Mouse (Mus musculus): ENCODE data around the gene Hivep3.

The Hivep3 gene

DNA sequence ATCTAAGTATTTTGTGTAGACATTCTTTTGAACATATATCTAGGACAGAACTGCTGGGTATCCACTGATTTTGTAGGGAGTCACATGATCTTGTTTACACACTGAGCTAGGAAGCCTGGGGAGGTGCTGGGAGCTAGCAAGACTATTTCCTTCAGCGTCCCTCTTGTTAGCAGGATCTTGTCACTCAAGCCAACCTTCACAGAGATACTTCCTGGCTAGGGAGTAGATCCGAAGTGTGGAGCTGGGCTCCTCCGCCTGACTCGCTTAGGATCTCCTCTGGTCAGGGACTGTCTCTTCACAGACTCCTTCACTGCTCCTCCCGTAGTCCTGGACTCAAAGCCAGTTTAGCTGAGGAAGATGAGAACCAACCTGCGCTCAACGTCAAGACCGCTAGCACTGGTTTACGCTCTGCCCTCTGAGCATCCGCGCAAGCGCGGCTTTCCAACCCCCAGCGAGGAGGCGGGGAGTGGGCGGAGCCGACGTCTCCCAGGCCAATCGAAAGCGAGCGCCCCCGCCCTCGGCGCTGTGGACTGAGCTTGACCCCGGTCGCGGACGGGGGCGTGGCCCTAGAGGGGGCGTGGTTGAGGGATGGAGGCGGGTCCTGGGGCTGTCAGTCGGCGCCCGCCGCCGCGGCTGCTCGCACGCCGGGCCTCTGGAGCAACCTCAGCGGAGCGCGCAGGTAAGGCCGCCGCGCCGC lies at the start of gene Hivep3:
Gene Hivep3 (plus strand): TSS at position 601 of the 697 bp plus-strand sequence.
- in situ Hi-C loops (cut with MboI, MseI): no loop called here

GRCm38 (mm10) chr4:119685746-119686145 lies 47.8 kb upstream of the Hivep3 start:
- in situ Hi-C loops (cut with MboI, MseI): no loop called here

DNA sequence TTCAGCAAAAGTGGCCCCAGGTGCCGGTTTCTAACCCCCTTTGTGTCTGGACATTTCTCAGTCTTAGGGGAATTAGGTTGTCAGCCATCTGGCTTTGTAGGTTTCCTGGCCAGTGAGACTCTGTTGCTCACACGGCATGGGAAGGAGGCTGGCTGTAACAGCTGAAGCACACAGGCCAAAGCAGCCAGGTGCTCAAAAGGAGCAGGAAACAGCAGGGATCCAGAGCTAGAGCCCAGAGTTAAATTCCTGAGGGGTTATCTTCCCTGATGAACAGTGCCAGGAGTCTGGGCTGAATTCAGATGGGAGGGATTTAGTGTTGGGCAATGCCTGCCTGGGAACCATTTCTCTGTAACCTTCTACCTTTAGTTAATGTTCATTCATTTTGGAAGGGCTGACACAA lies 35.2 kb upstream of the Hivep3 start:
- in situ Hi-C loops (cut with MboI, MseI): no loop called here

DNA sequence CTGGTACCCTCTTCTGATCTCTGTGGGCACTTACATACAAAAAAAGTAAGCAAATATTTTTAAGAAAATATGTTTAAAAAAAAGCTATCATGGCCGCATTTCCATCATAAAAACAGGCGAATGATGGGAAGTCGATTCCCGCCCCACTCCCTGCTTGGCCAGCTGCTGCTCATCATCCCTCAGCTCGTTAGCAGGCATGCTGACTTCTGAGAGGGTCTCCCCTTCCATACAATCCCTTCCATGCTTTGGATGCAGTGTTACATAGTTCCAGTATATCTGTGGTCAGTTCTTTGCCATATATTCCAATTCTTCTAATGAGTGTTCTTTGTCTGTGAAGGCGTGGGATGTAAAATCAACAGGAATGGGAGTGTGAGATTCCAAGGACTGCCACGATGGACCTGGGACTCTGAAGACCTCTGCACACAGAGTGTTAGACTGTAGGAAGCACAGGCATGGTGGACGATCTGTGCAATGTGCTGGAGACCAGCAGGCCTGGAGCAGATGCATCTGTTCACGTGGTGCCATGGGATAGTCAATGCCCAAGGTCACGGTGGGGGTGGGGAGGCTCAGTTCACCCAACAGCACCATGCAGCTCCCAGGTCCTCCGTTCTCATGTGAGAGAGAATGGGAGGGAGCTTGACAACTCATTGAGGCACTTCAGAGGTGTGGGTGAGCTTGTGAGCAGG lies 32.2 kb upstream of the Hivep3 start:
- in situ Hi-C loops (cut with MboI, MseI): no loop called here

DNA sequence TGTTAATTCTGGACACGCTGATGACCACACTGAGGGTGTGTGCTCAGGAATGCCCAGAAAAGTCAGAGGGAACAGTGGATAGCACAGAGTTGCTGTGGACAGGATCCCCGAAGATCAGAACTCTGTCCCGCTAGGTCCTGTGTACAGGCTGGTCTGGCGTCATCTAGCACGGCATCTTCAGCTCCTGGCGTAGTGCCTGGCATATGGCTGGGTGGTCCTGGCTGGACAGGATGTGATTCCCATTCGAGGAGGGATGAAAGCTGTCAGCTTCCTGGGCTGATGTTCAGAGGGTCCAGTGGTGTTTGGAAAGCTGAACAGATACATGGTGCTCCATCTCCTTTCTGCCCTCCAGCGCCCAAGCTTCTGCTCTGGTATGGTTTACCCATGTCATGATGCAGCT lies 29.6 kb upstream of the Hivep3 start:
- in situ Hi-C loops (cut with MboI, MseI): no loop called here

DNA sequence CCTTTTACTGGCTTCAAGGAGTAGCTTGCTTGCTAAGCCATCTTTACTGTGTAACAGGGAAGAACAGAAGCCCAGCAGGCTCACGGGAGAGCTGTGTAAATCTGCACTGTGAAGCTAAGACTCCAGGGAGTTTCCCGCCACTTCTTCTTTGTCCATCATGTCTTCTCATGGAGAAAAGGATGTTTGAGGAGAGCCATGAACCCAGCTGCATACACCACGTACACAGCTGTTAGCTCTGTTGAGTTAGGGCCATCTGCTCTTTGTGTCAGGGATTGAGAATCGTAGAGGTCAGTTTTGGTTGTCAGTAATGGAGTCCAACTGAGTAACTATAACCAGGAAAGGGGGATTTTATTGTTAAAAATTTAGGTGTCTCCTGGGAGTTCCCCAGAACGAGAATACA lies 26.3 kb upstream of the Hivep3 start:
- in situ Hi-C loops (cut with MboI, MseI): no loop called here

DNA sequence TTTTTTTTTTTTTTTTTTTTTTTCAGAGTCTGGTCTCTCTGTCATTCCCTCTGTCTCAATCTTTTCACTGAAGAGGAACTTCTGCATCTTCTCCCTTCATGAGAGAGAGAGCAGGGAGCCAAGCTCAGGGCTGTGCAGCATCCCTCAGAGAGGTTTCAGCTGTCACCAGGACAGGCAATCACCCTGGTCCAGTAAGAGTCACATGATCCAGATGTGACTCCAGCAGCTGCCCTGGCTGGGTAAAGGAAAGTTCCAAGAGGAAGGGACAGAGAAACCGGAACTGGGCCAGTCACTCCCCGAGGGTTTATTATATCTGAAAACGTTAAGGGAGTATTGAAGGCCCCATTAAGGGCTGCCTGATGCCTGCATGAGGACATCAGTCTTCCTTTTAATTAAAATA lies 25.8 kb upstream of the Hivep3 start:
- in situ Hi-C loops (cut with MboI, MseI): no loop called here

DNA sequence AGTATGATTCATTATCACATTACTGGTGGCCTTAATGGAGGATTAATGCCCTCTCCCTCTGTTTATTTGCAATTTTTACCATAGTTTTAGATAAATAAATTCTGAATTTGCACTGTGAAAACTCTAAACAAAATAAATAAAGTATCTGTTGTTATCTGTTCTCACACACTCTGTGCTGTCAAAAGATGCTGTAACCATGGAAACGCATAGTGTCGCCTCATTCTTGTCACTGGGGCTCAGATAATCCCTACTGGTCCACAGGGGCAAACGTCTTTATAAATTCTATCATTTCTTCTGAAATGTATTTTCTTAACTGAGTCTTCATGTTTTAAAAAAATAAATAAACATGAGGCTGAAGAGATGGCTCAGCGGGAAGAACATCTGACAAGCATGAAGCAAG lies 23.4 kb upstream of the Hivep3 start:
- in situ Hi-C loops (cut with MboI, MseI): no loop called here

- in situ Hi-C loops (cut with MboI, MseI): no loop called here
Observed at GRCm38 (mm10) chr4:119717443-119717842, 16.1 kb upstream of the Hivep3 start.

- in situ Hi-C loops (cut with MboI, MseI): no loop called here
Observed at GRCm38 (mm10) chr4:119721531-119721930, 12.1 kb upstream of the Hivep3 start.

DNA sequence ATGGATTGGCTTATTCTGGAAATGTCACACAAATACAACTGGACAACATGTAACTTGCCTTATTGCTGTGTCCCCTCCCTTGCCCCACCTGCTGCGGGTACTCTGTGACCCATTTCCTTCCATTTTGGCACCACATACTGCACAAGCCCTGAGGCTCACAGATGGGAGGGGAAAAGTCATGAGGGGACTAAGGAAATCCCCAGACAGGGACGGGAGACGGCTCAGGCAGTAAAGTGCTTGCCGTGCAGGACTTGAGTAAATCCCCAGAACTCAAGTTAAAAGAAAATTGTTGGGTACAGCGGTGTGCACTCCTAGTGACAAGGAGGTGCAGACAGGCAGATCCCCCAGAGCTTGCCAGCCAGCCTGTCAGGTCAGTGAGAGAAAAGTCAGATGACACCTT lies 7.5 kb upstream of the Hivep3 start:
- in situ Hi-C loops (cut with MboI, MseI): loop anchor here (5.0 kb wide), 1 partner anchor 81 kb away; no protein-coding TSS in a partner anchor

- in situ Hi-C loops (cut with MboI, MseI): loop anchor here (5.0 kb wide), 1 partner anchor 79 kb away; no protein-coding TSS in a partner anchor
Observed at GRCm38 (mm10) chr4:119727871-119728270, 5.7 kb upstream of the Hivep3 start.

DNA sequence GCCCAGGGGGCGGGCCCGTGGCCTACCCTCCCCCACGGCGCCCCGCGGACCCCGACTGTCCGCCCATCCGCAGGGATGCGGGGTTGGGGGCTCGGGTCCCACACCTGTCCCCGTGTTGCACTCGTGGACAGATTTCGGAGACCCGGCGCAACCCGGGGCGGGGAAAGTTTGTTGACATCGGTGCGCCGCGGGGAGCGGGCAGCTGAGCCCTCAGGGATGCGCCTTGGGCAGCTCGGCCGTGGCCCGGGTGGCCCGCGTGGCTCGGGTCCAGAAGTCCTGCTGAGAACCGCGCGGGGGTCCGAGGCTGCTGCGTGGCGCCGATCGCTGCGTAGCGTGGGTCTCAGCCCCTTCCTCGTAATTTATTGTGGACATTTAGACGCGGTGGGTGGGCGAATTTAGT lies 358 bp downstream of the Hivep3 start:
- in situ Hi-C loops (cut with MboI, MseI): no loop called here

DNA sequence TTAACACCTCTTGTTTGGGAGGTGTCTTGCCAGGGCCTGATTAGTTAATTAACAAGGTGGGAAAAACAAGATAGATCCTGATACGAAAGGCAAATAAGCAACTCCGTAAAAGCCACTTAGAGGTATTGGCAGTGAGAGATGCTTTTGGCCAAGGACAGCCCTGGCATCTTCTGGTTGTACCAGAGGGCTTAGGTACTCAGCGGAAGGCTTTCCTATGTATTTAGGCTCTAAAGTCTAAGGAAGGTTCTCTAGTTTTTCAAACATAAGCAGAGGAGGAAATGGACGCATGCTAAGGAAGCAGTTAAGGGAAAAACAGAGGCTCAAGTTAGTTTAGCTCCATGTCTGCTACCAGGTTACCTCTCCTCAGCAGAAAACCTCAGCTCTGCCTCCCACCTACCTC lies 768 bp downstream of the Hivep3 start:
- in situ Hi-C loops (cut with MboI, MseI): no loop called here

DNA sequence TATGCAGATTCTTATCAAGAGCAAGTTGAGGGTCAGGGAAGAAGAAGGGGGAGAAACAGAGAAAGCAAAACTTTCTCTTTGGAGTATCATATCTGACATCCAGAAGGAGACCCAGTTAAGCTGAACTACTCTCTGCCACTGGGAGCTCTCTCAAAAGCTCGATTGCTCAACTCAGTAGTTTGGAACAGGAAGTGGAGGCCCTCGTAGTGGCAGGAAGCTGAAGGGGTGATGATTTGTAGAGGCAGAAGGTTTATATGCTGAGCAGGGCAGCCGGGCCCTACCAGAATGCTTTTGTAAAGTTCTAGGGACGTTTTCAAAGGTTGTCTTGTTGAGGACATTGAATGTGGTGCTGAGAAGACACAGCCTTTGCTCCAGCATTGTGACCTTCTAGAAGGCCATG lies 5.1 kb downstream of the Hivep3 start:
- in situ Hi-C loops (cut with MboI, MseI): no loop called here

- in situ Hi-C loops (cut with MboI, MseI): no loop called here
Observed at GRCm38 (mm10) chr4:119739301-119740062, 5.9 kb downstream of the Hivep3 start.

GRCm38 (mm10) chr4:119748341-119748740 lies 14.8 kb downstream of the Hivep3 start:
- in situ Hi-C loops (cut with MboI, MseI): no loop called here

- in situ Hi-C loops (cut with MboI, MseI): no loop called here
Observed at GRCm38 (mm10) chr4:119750157-119750556, 16.6 kb downstream of the Hivep3 start.

GRCm38 (mm10) chr4:119750681-119751211 lies 17.2 kb downstream of the Hivep3 start:
- in situ Hi-C loops (cut with MboI, MseI): no loop called here

DNA sequence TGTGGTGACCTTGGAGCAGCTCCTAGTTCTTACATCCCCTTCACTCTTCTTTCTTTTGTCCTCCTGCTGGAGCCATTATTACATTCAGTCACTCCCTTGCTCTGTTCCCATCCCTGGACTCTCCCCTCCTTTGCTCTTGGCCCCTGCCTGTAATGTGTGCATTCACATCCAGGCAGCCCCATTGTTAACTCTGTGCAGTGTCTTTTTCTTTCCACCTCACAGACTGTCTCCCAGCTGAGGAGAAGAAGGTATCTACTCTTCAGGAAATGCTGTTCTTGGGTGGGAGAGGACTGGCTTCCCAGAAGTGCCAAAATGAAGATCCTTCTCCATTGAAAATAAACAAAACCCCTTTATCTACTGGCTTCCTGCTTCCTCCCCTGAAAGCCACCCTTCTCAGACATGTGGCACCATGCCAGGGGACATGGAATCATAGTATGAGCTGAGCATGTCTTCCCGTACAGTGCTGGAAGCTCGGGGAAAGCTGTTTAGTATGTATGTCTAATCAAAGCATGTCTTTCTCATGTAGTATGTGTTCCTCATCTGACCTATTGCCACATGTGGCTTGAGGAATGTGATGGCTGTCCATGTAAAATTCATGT lies 17.9 kb downstream of the Hivep3 start:
- in situ Hi-C loops (cut with MboI, MseI): no loop called here

- in situ Hi-C loops (cut with MboI, MseI): no loop called here
Observed at GRCm38 (mm10) chr4:119759574-119760233, 26.1 kb downstream of the Hivep3 start.
